Mouse (Mus musculus) midbrain, embryonic 10.5 days (tissue): ENCODE measurements around the gene Echdc1. TPM values are rescaled to one million over a fixed set of nuclear protein-coding genes. Genes with fewer than 3 reads are reported as not detected.
A peak's percentile ranks its signal among the peaks of the same experiment; 100 is the strongest.

Experiments used
- DNase-seq: peaks from one replicate; pipeline ENCODE4 v3.0.0-alpha.2; 2017; ENCODE audit warnings: low spot score
- H3K27ac ChIP-seq: fragments of 300-500 bp; sonication (generic); replicated peaks from 2 replicates; pipeline ENCODE4 v1.5.1; 2016; ENCODE audit warnings: mild to moderate bottlenecking
- H3K27me3 ChIP-seq: fragments of 300-500 bp; sonication (generic); 2 replicates; pipeline ENCODE4 v1.6.1; 2016; ENCODE audit warnings: low read depth, mild to moderate bottlenecking; ENCODE audit not compliant: poor library complexity, severe bottlenecking
- H3K36me3 ChIP-seq: fragments of 300-500 bp; sonication (generic); 2 replicates; pipeline ENCODE4 v1.6.1; 2016; ENCODE audit warnings: mild to moderate bottlenecking, moderate library complexity
- H3K4me1 ChIP-seq: fragments of 300-500 bp; sonication (generic); 2 replicates; pipeline ENCODE4 v1.6.1; 2016
- H3K4me3 ChIP-seq: fragments of 300-500 bp; sonication (generic); 2 replicates; pipeline ENCODE4 v1.5.1; 2016; ENCODE audit warnings: mild to moderate bottlenecking, moderate library complexity
- H3K9me3 ChIP-seq: fragments of 300-500 bp; sonication (generic); replicated peaks from 2 replicates; pipeline ENCODE4 v1.6.1; 2016; ENCODE audit warnings: mild to moderate bottlenecking
- WGBS: fragments of 180-500 bp; shearing (Covaris S2); methylation state at CpG from one replicate; pipeline ENCODE4 v1.1.7; 2016; 5-methylcytosine and 5-hydroxymethylcytosine counted together
- polyA plus RNA-seq: library from polyadenylated mRNA; unstranded; fragments of >200 nt; fragmentation: Nextera tagmentation; extraction: Ambion mirVana; gene quantifications from 2 replicates; pipeline ENCODE4 v1.2.1, GENCODE M21; 2016

Gene Echdc1
- 24.3 and 27.3 TPM in 2 replicates for polyA plus RNA-seq

- peaks cover 12% of the 10 kb centered on the region for H3K4me1 ChIP-seq
- under 1% methylated on average over 45 of the region's 49 CpGs for WGBS
- DNase-seq, result peak; percentile 89
Measured at GRCm38 (mm10) chr10:29313064-29313638, at the start of gene Echdc1. Gene Echdc1, plus strand, starts transcription at chr10:29313166.

GRCm38 (mm10) chr10:29281736-29282135, 31.2 kb upstream of the Echdc1 start:
- DNase-seq, result no peak
- H3K36me3 ChIP-seq, result no peaks in the 10 kb centered on the region
- no peaks in the 10 kb centered on the region for H3K9me3 ChIP-seq
- no peaks in the 10 kb centered on the region for H3K4me1 ChIP-seq
- WGBS, result 82% methylated on average over 1 of the region's 1 CpGs
- no peak overlapping the region for H3K4me3 ChIP-seq
- H3K27me3 ChIP-seq, result no peaks in the 10 kb centered on the region
- H3K27ac ChIP-seq, result no peak overlapping the region

More at GRCm38 (mm10) chr10:29313064-29313638, at the start of gene Echdc1:
- H3K27me3 ChIP-seq, result no peaks in the 10 kb centered on the region
- peak within 1 kb of the TSS; percentile 95 for H3K27ac ChIP-seq
- peak within 1 kb of the TSS; percentile 66 for H3K4me3 ChIP-seq
- no peaks in the 10 kb centered on the region for H3K9me3 ChIP-seq
- H3K36me3 ChIP-seq, result no peaks in the 10 kb centered on the region

- Histone ChIP-seq H3K36me3 (no peaks in the 10 kb centered on the region), H3K9me3 (no peaks in the 10 kb centered on the region), H3K4me1 (no peaks in the 10 kb centered on the region), H3K27me3 (no peaks in the 10 kb centered on the region), H3K4me3 (no peak overlapping the region), H3K27ac (no peak overlapping the region)
- DNase-seq, result no peak
- 90% methylated on average over 1 of the region's 1 CpGs for WGBS
Measured at GRCm38 (mm10) chr10:29285757-29286156, 27.2 kb upstream of the Echdc1 start.

GRCm38 (mm10) chr10:29302230-29302629, 10.7 kb upstream of the Echdc1 start:
- H3K4me3 ChIP-seq, result no peak overlapping the region
- H3K27ac ChIP-seq, result no peak overlapping the region
- H3K36me3 ChIP-seq, result no peaks in the 10 kb centered on the region
- 90% methylated on average over 4 of the region's 4 CpGs for WGBS
- H3K9me3 ChIP-seq, result no peaks in the 10 kb centered on the region
- DNase-seq, result no peak
- H3K4me1 ChIP-seq, result no peaks in the 10 kb centered on the region
- no peaks in the 10 kb centered on the region for H3K27me3 ChIP-seq

GRCm38 (mm10) chr10:29311480-29312219, 1.3 kb upstream of the Echdc1 start:
- Histone ChIP-seq H3K4me1 (peaks cover 12% of the 10 kb centered on the region), H3K27me3 (no peaks in the 10 kb centered on the region), H3K4me3 (no peak overlapping the region), H3K9me3 (no peaks in the 10 kb centered on the region), H3K27ac (no peak overlapping the region), H3K36me3 (no peaks in the 10 kb centered on the region)
- no peak for DNase-seq
- WGBS, result 83% methylated on average over 4 of the region's 4 CpGs

GRCm38 (mm10) chr10:29313905-29314304, 939 bp downstream of the Echdc1 start:
- Histone ChIP-seq H3K27me3 (no peaks in the 10 kb centered on the region), H3K9me3 (no peaks in the 10 kb centered on the region), H3K27ac (no peak overlapping the region), H3K4me1 (peaks cover 12% of the 10 kb centered on the region), H3K4me3 (peak overlapping the region; percentile 66), H3K36me3 (no peaks in the 10 kb centered on the region)
- DNase-seq, result no peak
- 41% methylated on average over 5 of the region's 5 CpGs for WGBS

- Histone ChIP-seq H3K36me3 (0 out of 2 replicates have a peak, but pooled peaks cover 2% of the 10 kb centered on the region), H3K4me1 (no peaks in the 10 kb centered on the region), H3K9me3 (no peaks in the 10 kb centered on the region), H3K27me3 (no peaks in the 10 kb centered on the region), H3K4me3 (no peak overlapping the region), H3K27ac (no peak overlapping the region)
- DNase-seq, result no peak
- WGBS, result 87% methylated on average over 2 of the region's 2 CpGs
Measured at GRCm38 (mm10) chr10:29324817-29325216, 11.9 kb downstream of the Echdc1 start.

GRCm38 (mm10) chr10:29333836-29334235, 20.9 kb downstream of the Echdc1 start:
- Histone ChIP-seq H3K36me3 (no peaks in the 10 kb centered on the region), H3K4me1 (no peaks in the 10 kb centered on the region), H3K4me3 (no peak overlapping the region), H3K27ac (no peak overlapping the region), H3K9me3 (no peaks in the 10 kb centered on the region), H3K27me3 (no peaks in the 10 kb centered on the region)
- 86% methylated on average over 4 of the region's 4 CpGs for WGBS
- DNase-seq, result no peak

GRCm38 (mm10) chr10:29338355-29339056, 25.5 kb downstream of the Echdc1 start:
- no peak overlapping the region for H3K27ac ChIP-seq
- no peak overlapping the region for H3K4me3 ChIP-seq
- no peaks in the 10 kb centered on the region for H3K4me1 ChIP-seq
- no peaks in the 10 kb centered on the region for H3K9me3 ChIP-seq
- H3K36me3 ChIP-seq, result peaks cover 12% of the 10 kb centered on the region
- DNase-seq, result peak; percentile 66
- WGBS, result 55% methylated on average over 4 of the region's 4 CpGs
- no peaks in the 10 kb centered on the region for H3K27me3 ChIP-seq

- no peaks in the 10 kb centered on the region for H3K27me3 ChIP-seq
- H3K4me1 ChIP-seq, result no peaks in the 10 kb centered on the region
- H3K36me3 ChIP-seq, result peaks cover 66% of the 10 kb centered on the region
- H3K27ac ChIP-seq, result no peak overlapping the region
- 95% methylated on average over 4 of the region's 4 CpGs for WGBS
- DNase-seq, result no peak
- H3K4me3 ChIP-seq, result no peak overlapping the region
- H3K9me3 ChIP-seq, result no peaks in the 10 kb centered on the region
Measured at GRCm38 (mm10) chr10:29344232-29344631, 31.3 kb downstream of the Echdc1 start.

- WGBS, result 96% methylated on average over 7 of the region's 7 CpGs
- no peaks in the 10 kb centered on the region for H3K27me3 ChIP-seq
- H3K4me3 ChIP-seq, result no peak overlapping the region
- H3K9me3 ChIP-seq, result no peaks in the 10 kb centered on the region
- H3K36me3 ChIP-seq, result peaks cover 82% of the 10 kb centered on the region
- DNase-seq, result no peak
- H3K27ac ChIP-seq, result no peak overlapping the region
- no peaks in the 10 kb centered on the region for H3K4me1 ChIP-seq
Measured at GRCm38 (mm10) chr10:29346638-29347037, 33.7 kb downstream of the Echdc1 start.

GRCm38 (mm10) chr10:29351420-29351819, 38.5 kb downstream of the Echdc1 start:
- Histone ChIP-seq H3K27me3 (no peaks in the 10 kb centered on the region), H3K36me3 (peaks cover 65% of the 10 kb centered on the region)
- DNase-seq, result no peak

GRCm38 (mm10) chr10:29352575-29352974, 39.6 kb downstream of the Echdc1 start:
- H3K27me3 ChIP-seq, result no peaks in the 10 kb centered on the region
- peaks cover 58% of the 10 kb centered on the region for H3K36me3 ChIP-seq
- no peak overlapping the region for H3K27ac ChIP-seq

More at GRCm38 (mm10) chr10:29351420-29351819, 38.5 kb downstream of the Echdc1 start:
- H3K27ac ChIP-seq, result no peak overlapping the region
- H3K4me3 ChIP-seq, result no peak overlapping the region
- 95% methylated on average over 2 of the region's 2 CpGs for WGBS
- 0 out of 2 replicates have a peak, but pooled peaks cover 5% of the 10 kb centered on the region for H3K4me1 ChIP-seq
- no peaks in the 10 kb centered on the region for H3K9me3 ChIP-seq

More at GRCm38 (mm10) chr10:29352575-29352974, 39.6 kb downstream of the Echdc1 start:
- WGBS, result 89% methylated on average over 3 of the region's 3 CpGs
- Histone ChIP-seq H3K4me1 (0 out of 2 replicates have a peak, but pooled peaks cover 5% of the 10 kb centered on the region), H3K9me3 (no peaks in the 10 kb centered on the region), H3K4me3 (no peak overlapping the region)
- DNase-seq, result no peak
